Mouse (Mus musculus): ENCODE data around the gene Gm11037.

DNA sequence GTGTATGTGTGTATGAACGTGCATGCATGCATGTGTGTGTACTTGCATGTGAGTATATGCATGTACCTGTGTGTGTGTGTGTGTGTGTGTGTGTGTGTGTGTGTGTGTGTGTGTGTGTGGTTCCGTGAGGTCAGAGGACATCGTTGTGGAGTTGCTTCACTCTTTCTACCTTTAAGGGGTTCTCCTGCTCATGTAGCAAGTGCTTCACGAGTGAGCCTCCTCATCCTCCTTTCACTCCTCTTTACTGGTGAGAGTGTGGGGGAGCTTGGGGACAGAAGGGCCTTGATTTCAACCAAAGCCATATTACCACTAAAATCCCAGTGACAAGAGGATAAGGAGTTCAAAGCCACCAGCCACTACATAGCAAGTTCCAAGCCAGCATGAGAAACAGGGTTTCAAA, 36.2 kb upstream of the Gm11037 start:
- peak; percentile 21 for TF ChIP-seq POLR2A (IDR thresholded peaks at IDR 0.05; ENCODE audit: insufficient read length, low read depth)
- no peak for TF ChIP-seq MAX (IDR thresholded peaks at IDR 0.05; ENCODE audit: low read depth)
- TF ChIP-seq USF1 (IDR thresholded peaks at IDR 0.05; ENCODE audit: low read depth), result no peak
- no peak for TF ChIP-seq MYOD1 (IDR thresholded peaks at IDR 0.05; ENCODE audit: control insufficient read depth in 1 of 3, insufficient read length in 2 of 3, low read depth in 2 of 3)
- no peak for TF ChIP-seq MYOG (IDR thresholded peaks at IDR 0.05; ENCODE audit: control insufficient read depth in 1 of 3, insufficient read depth in 1 of 3, insufficient read length in 2 of 3, low read depth in 2 of 3)
- TF ChIP-seq E2F4 (IDR thresholded peaks at IDR 0.05; ENCODE audit: insufficient read depth), result no peak
